Mouse (Mus musculus) activated CD4-positive, CD25-positive, alpha-beta regulatory T cell, adult 9 weeks (primary cell): ENCODE data around the gene Plce1. TPM values are rescaled to one million over a fixed set of nuclear protein-coding genes. Genes with fewer than 3 reads are reported as not detected.

Experiments
- polyA plus RNA-seq: library from polyadenylated mRNA; unstranded; fragments of 100-300 nt; shearing (Covaris generic); gene quantifications from one replicate; pipeline ENCODE4 v1.2.1, GENCODE M21; 2017

The Plce1 gene
- 0.04 TPM for polyA plus RNA-seq

GRCm38 (mm10) chr19:38480731-38481621, at the start of gene Plce1:
TSS of gene Plce1 (plus strand) at chr19:38481109.

GRCm38 (mm10) chr19:38818766-38819426, 338.0 kb downstream of the Plce1 start, which contains the start of gene Noc3l:
TSS of gene Noc3l (minus strand) at chr19:38819237.

Other genes starting within 250 kb of the Plce1 start
- gene Lgi1, start 216.6 kb upstream of the Plce1 start, polyA plus RNA-seq, result not detected
- 3.1 TPM for gene Slc35g1, start 85.1 kb upstream of the Plce1 start, polyA plus RNA-seq